Mouse (Mus musculus): ENCODE results near the gene Aktip. TPM values are rescaled to one million over a fixed set of nuclear protein-coding genes. Genes with fewer than 3 reads are reported as not detected.

The Aktip gene
- 10 to 100 TPM; 21.9 to 24.3 TPM for polyA plus RNA-seq (2017; shearing (Covaris generic))

GRCm38 (mm10) chr8:91199876-91200275 lies at the start of gene Aktip:
Gene Aktip (minus strand): TSS chr8:91199976.

GRCm38 (mm10) chr8:91069834-91070233 lies 129.9 kb downstream of the Aktip start, which contains the start of gene Rbl2:
Gene Rbl2 (plus strand): TSS chr8:91070057.

Other genes starting within 250 kb of the Aktip start
- 100 to 1,000 TPM in 1 of 2 experiments, 10 to 100 TPM in 1; 88.8 to 150 TPM for gene Rbl2, start 129.9 kb downstream of the Aktip start, polyA plus RNA-seq (2017; shearing (Covaris generic))
- gene Rpgrip1l, start 113.3 kb upstream of the Aktip start, polyA plus RNA-seq (2017; shearing (Covaris generic)): 1 to 10 TPM in 1 of 2 experiments, under 1 TPM in 1; 0.64 to 3.5 TPM
- 10 to 100 TPM; 37.9 to 48.1 TPM for gene Fto, start 113.5 kb upstream of the Aktip start, polyA plus RNA-seq (2017; shearing (Covaris generic))